Mouse (Mus musculus): ENCODE results near the gene Pitx1.

Gene Pitx1

GRCm38 (mm10) chr13:55830833-55831721 is 4.9 kb downstream of the Pitx1 start:
- DNase-seq, result peak in 1 of 2 experiments; percentile 18

DNA sequence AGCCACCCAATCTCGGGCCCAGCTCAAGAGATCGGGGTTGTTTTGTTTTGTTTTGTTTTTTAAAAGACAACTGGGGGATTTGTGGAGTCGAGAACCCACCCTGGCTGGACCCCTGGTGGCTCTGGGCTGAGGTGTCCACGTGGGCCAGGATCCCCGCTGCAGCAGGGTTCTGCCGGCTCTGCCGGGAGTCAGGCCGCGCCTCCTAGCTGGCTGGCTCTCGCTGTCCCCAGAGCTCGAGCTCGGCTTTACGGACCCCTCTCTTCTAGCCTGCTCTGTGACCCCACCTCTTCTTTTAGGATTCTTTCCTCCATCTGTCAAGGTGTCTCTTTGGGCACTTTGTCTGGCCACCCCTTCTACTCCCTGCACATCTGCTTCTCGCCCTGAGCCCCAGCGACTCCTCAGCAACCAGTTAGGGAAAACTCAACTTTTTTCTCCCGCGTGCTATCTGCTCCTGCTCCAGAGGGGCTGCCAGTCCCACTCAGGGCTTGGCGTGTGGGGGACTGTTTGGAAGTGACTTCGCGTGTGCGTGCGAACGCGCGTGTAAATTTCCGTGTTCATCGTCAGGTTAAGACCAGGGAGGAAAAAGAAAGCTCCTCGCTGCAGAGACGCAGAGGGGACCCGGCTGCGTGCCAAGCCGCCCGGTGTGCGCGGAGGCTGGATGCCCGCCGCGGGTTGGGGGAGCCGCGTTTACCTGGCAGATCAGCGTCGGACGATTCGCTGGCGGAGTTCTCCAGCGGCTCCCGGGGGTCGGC is 5.7 kb downstream of the Pitx1 start:
- DNase-seq, result peak in 1 of 2 experiments; percentile 20

DNA sequence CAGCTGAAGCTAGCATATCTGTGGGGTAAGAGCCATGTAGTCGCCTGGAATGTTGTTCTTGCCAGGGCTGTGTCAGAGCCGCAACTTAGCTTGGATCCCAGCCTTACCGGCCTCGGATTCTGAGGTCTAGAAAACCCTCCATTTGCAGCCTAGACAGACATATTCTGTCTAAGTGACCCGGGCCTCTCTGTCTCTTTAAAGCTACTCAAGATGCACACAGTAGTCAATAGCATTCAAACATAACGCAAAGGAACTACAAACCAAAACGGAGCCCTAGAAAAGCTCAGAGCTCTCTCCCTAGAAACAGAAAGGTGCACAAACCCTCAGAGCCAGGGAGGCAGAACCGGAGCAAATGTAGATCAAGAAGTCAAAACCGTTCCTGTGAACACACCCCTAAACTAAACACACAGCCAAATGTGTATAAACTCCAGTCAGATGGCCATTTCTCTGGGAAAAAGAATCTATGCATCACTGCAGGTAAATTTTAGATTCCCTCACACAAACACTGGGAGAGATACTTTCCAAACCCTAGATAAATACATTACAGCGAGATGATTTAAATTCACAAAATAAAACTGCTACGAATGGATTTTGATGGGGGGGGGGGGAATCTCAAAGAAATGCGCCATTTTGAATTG is 6.9 kb downstream of the Pitx1 start:
- DNase-seq, result no peak

- peak in 1 of 2 experiments; percentile 23 for DNase-seq
Observed at GRCm38 (mm10) chr13:55828141-55829017, 7.6 kb downstream of the Pitx1 start.

GRCm38 (mm10) chr13:55827679-55828140 is 8.3 kb downstream of the Pitx1 start:
- no peak for DNase-seq

- no peak for DNase-seq
Observed at GRCm38 (mm10) chr13:55826796-55827678, 9.0 kb downstream of the Pitx1 start.

DNA sequence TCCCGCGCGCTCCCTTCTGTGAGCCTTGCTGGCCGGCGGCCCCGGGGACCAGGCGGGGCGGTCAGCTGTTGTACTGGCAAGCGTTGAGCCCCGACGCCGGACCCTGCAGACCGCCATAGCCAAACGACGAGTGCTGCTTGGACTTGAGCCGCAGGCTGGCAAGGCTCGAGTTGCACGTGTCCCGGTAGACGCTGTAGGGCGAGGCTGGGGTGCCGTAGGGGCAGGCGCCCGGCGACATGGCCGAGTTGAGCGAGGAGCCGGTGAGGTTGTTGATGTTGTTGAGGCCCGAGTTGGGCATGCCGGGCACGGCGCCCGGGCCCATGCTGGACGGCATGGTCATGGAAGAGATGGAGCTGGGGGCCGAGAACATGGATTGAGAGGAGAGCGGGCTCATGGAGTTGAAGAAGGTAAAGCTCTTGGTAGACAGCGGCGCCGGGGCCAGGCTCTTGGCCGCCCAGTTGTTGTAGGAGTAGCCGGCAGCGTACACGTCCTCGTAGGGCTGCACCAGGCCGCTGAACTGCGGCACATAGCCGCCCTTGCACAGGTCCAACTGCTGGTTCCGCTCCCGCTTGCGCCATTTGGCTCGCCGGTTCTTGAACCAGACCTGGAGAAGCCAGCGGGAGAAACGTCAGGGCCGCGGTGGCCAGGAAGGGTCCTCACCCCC is 9.9 kb downstream of the Pitx1 start:
- peak in 1 of 2 experiments; percentile 26 for DNase-seq

GRCm38 (mm10) chr13:55825245-55825681 is 10.7 kb downstream of the Pitx1 start:
- DNase-seq, result peak in 1 of 2 experiments; percentile 35

- DNase-seq, result no peak
Observed at GRCm38 (mm10) chr13:55824151-55824945, 11.6 kb downstream of the Pitx1 start.

DNA sequence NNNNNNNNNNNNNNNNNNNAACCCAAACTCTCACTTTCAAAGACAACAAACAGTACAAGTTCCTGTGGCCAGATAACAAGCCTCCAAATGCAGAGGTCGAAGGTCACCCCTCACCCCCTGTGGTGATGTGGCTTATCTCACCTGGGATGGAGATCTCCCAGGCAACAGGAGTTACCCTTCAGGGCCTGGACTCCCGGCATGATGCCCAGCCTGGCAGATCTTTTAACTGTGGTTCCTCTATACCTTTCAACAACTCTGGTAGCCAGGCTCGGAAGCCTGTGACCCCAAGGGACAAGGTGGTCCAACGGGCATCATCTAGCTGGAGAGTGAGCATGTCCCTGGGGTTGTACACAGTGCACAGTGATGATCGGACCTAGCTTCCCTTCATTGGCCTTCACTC is 13.5 kb downstream of the Pitx1 start:
- no peak for DNase-seq

DNA sequence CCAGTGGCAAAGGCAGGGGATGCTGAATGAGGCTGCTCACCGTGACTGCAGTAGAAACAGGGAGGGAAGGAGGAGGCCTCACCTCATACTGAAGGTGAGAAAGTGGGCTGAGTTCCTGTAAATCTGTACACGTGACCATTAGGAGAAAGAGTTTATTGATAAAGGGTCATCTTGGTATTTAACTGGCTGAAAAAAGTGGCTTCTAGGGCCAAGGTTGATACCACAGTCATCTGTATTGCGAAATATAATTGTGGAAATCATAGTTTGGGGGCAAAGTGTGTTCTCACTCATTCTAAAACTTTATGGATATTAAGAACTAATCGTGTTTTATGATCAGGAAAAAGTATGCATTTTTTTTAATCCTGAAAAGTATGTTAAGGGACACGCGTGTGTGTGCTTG is 21.2 kb downstream of the Pitx1 start:
- no peak for DNase-seq

- DNase-seq, result no peak
Observed at GRCm38 (mm10) chr13:55813490-55814016, 22.4 kb downstream of the Pitx1 start.

DNA sequence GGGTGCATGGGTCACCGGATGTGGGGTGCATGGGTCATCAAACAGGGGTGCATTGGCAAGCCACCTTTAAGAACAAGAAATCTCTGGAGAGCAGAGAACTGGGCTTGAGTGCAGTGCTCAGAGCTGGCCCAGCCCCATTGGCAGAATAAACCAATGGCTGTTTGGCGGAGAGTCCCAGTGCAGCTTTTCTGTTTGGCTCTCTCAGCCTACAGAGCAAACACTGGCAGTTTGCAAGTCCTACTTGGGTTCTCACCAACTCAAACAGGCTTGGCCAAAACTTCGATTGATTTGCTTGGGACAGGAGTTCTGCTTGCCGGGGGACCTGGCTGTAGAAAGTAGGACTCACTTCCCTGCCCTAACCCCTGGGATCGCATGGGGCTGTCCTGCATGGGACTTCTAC is 25.0 kb downstream of the Pitx1 start:
- DNase-seq, result no peak

GRCm38 (mm10) chr13:55809707-55810106 is 26.3 kb downstream of the Pitx1 start:
- no peak for DNase-seq

GRCm38 (mm10) chr13:55809041-55809623 is 26.9 kb downstream of the Pitx1 start:
- no peak for DNase-seq

- no peak for DNase-seq
Observed at GRCm38 (mm10) chr13:55803973-55804372, 32.0 kb downstream of the Pitx1 start.

- DNase-seq, result no peak
Observed at GRCm38 (mm10) chr13:55801246-55801645, 34.7 kb downstream of the Pitx1 start.

DNA sequence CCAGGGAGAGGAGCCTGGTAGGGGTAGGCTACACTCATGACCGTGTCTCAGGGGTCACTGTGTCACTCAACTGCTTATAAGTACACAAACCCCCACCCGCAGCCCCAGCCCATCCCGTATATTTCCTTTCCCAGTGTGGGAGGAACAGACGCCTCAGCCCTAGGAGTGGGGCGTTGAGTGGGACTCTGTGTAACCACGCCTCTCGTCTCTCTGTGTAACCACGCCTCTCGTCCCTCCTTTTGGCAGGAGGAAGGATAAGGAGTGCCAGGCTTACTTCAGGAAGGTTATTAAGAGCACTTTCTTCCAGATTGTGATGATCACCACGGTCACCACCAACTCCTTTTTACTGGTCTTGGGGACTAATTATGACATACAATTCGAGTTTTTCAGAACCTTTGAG is 49.9 kb downstream of the Pitx1 start:
- DNase-seq, result no peak

DNA sequence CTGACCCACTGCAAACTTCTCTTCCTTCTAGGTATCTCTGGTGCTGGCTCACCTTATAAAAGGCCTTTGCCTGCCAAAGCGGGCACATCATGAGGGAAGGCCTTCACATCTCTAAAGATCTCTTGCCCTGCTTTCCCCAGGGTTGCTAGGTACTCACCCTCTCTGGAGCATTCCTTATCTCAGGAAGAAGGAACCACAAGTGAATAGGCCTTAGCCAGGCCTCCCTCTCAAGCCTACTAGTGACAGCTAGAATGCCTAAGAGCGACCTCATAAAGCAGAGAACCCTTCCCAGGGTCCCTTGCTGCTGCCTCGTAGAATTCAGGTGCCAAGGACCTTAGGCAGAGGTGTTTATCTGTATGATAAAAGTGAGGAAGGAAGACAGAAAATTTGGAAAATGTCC is 51.7 kb downstream of the Pitx1 start, which contains the start of gene Catsper3:
Gene Catsper3, plus strand, starts transcription at position 301 of the 400 bp plus-strand sequence.
- no peak for DNase-seq

Data from kidney, postnatal 36 days (tissue).